ENCODE assay signal across 19 mouse cellular contexts in genomic region chr12:78219191-78219825, GRCm38 (mm10). TPM values are rescaled to one million over a fixed set of nuclear protein-coding genes. Genes with fewer than 3 reads are reported as not detected.
DNase-seq lines count a peak whose midpoint lies in the region; ATAC-seq and TF ChIP-seq lines count a peak whose summit lies in the region.
"Had no signal": no experiment of that assay in that cellular context is flagged by ENCODE, and none has a peak within 500 bp of the region (broad histone marks: within the 10 kb centered on the region; RNA-seq: fewer than 3 reads in every experiment).

No protein-coding gene starts in this region.

- H3K9ac ChIP-seq in heart, adult 2 months (ENCODE audit: low read depth, low read length): no peak overlapping the region
- H3K9ac ChIP-seq in heart, embryonic 11.5 days (ENCODE audit: low read depth, low read length): no peak overlapping the region

- TF ChIP-seq CTCF in heart, adult 2 months (IDR thresholded peaks at IDR 0.05): no peak

- no peak for ATAC-seq in heart, embryonic 11.5 days (replicated peaks; ENCODE audit: insufficient number of reproducible peaks, low FRiP score, low TSS enrichment)
- ATAC-seq: Patski had no signal

- H3K4me2 ChIP-seq in heart, embryonic 11.5 days: no peak overlapping the region
- H3K4me2 ChIP-seq: liver, embryonic 11.5 days had no signal

- intact Hi-C loops in heart, adult 2 months (cut with DNase I): no loop called here

- TF ChIP-seq EP300 in heart, adult 2 months (IDR thresholded peaks at IDR 0.05; ENCODE audit: insufficient read depth, low read depth, low read length): no peak

- WGBS in heart, adult 2 months: 59% methylated on average over 4 of the region's 4 CpGs
- 77% methylated on average over 4 of the region's 4 CpGs for WGBS in heart, embryonic 11.5 days (ENCODE audit: insufficient replicate concordance)
- 90% methylated on average over 4 of the region's 4 CpGs for WGBS in hindbrain, embryonic 10.5 days

- H3K4me1 ChIP-seq in heart, adult 2 months (ENCODE audit: control insufficient read depth, insufficient read depth, low read length): no peaks in the 10 kb centered on the region
- no peaks in the 10 kb centered on the region for H3K4me1 ChIP-seq in heart, embryonic 11.5 days (ENCODE audit: control insufficient read depth, insufficient read depth, low read length)
- H3K4me1 ChIP-seq in hindbrain, embryonic 10.5 days (replicated peaks): no peaks in the 10 kb centered on the region

- TF ChIP-seq POLR2A in heart, adult 2 months (IDR thresholded peaks at IDR 0.05; ENCODE audit: insufficient read depth, low read depth, low read length): no peak

- no peaks in the 10 kb centered on the region for H3K79me2 ChIP-seq in heart, adult 2 months (replicated peaks; ENCODE audit: control insufficient read depth, insufficient read depth, low read length)

- DNase-seq in heart, adult 2 months: no peak
- DNase-seq in lung, postnatal 25 days (ENCODE audit: low spot score): peak; percentile 31
- no peak for DNase-seq in lung, postnatal 10 days
- peak; percentile 70 for DNase-seq in induced T-regulatory cell, adult 2 months (ENCODE audit: low read depth)
- DNase-seq in left cerebral cortex, adult 18-20 months (ENCODE audit: low spot score in 2 of 2): no peak
- no peak for DNase-seq in hindbrain, embryonic 10.5 days (ENCODE audit: low spot score)
- no peak for DNase-seq in urinary bladder, postnatal 10 days (ENCODE audit: low spot score)
- DNase-seq: adrenal gland, adult 8-10 months; cerebellum, postnatal 10 days; kidney, adult 8-10 months; spleen, adult 18-20 months had no signal

- peak overlapping the region; percentile 6; the same call in 1 of the 2 replicates for H3K4me3 ChIP-seq in heart, adult 2 months
- H3K4me3 ChIP-seq in heart, embryonic 11.5 days (ENCODE audit: low read depth, low read length): no peak overlapping the region
- H3K4me3 ChIP-seq in hindbrain, embryonic 10.5 days: no peak overlapping the region
- H3K4me3 ChIP-seq: erythroblast, embryonic 14.5 days had no signal

- H3K9me3 ChIP-seq in heart, embryonic 11.5 days (replicated peaks; ENCODE audit: control insufficient read depth, low read length): no peaks in the 10 kb centered on the region
- no peaks in the 10 kb centered on the region for H3K9me3 ChIP-seq in hindbrain, embryonic 10.5 days

- H3K36me3 ChIP-seq in heart, adult 2 months (ENCODE audit: control insufficient read depth, insufficient read depth, low read length): no peaks in the 10 kb centered on the region
- no peaks in the 10 kb centered on the region for H3K36me3 ChIP-seq in heart, embryonic 11.5 days (ENCODE audit: control insufficient read depth, insufficient read depth, low read length)
- H3K36me3 ChIP-seq in hindbrain, embryonic 10.5 days: no peaks in the 10 kb centered on the region

- H3K27ac ChIP-seq in heart, adult 2 months: peak overlapping the region; percentile 36
- no peak overlapping the region for H3K27ac ChIP-seq in heart, embryonic 11.5 days (ENCODE audit: low read depth, low read length)
- no peak overlapping the region for H3K27ac ChIP-seq in hindbrain, embryonic 10.5 days

- no peaks in the 10 kb centered on the region for H3K27me3 ChIP-seq in heart, adult 2 months (ENCODE audit: control insufficient read depth, insufficient read depth, low read length)
- no peaks in the 10 kb centered on the region for H3K27me3 ChIP-seq in heart, embryonic 11.5 days (ENCODE audit: control insufficient read depth, insufficient read depth, low read length)
- no peaks in the 10 kb centered on the region for H3K27me3 ChIP-seq in hindbrain, embryonic 10.5 days (ENCODE audit: insufficient read depth, poor library complexity, severe bottlenecking)
- H3K27me3 ChIP-seq: Patski had no signal

RNA-seq across cellular contexts. Expression of gene Gphn, which starts 6.9 kb away (rescaled TPM):
- 10 to 100 TPM; 21.4 to 23.5 TPM for total RNA-seq in heart, adult 2 months (2021)
- 12.2 and 18.6 TPM in 2 replicates for polyA plus RNA-seq in heart, adult 2 months (2012; rRNA removed)
- 12.2 and 12.3 TPM in 2 replicates for polyA plus RNA-seq in heart, embryonic 11.5 days (2014; fragmentation: Nextera tagmentation; extraction: Ambion mirVana)
- total RNA-seq in left cerebral cortex, adult 18-20 months (2021): 10 to 100 TPM; 55.8 to 62.0 TPM
- polyA plus RNA-seq in hindbrain, embryonic 10.5 days (2016; fragmentation: Nextera tagmentation; extraction: Ambion mirVana): 15.5 and 17.1 TPM in 2 replicates

RNA-seq across cellular contexts. Expression of gene Gm6657, which starts 25.3 kb away (rescaled TPM):
- not detected for total RNA-seq in heart, adult 2 months (2021)
- polyA plus RNA-seq in heart, adult 2 months (2012; rRNA removed): not detected in 2 replicates
- polyA plus RNA-seq in heart, embryonic 11.5 days (2014; fragmentation: Nextera tagmentation; extraction: Ambion mirVana): not detected in 2 replicates
- total RNA-seq in left cerebral cortex, adult 18-20 months (2021): not detected
- not detected in 2 replicates for polyA plus RNA-seq in hindbrain, embryonic 10.5 days (2016; fragmentation: Nextera tagmentation; extraction: Ambion mirVana)
- total RNA-seq: adrenal gland, adult 8-10 months; left cerebral cortex, postnatal 10 days; monocyte, adult 5-6 weeks; neutrophil, adult 5-6 weeks had no signal
- polyA plus RNA-seq: erythroblast, embryonic 14.5 days; hindbrain, embryonic 11.5 days; liver, embryonic 11.5 days; Patski had no signal

Comparison
In these comparisons a context has a peak if more than half of its experiments do, and no peak if none do; other contexts are left out.
1. DNase-seq: peak in lung, postnatal 25 days (single experiment) and induced T-regulatory cell, adult 2 months (single experiment); none in heart, adult 2 months (0 of 2), lung, postnatal 10 days (single experiment), left cerebral cortex, adult 18-20 months (0 of 2), hindbrain, embryonic 10.5 days (single experiment) and urinary bladder, postnatal 10 days (single experiment).